Mouse (Mus musculus): Measurements from ENCODE around the gene Rgs8.

DNA sequence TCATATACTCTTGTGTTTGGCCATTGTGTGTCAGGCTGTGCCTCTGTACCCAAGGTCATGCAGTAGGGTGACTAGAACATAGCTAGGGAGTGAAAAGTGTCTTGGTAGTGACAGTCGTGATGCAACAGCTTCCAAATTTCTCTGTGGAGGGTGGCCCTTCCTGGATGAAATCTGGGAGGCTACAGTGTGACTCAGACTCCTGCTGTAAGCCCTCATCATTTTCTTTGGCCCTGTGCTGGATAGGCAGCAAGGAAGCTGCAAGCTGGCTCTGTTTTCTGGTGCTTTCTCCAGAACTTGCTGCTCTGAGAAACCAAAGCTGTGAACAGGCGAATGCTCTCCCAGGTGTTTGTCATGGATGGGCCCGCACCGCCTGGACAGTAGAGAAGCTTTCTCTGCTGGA lies 43.7 kb downstream of the Rgs8 start:
- no peak for TF ChIP-seq CTCF (conservative IDR thresholded peaks at IDR 0.05; ENCODE audit: insufficient read depth, insufficient read length, low read depth, low read length)
- TF ChIP-seq POLR2A (IDR thresholded peaks at IDR 0.05; ENCODE audit: low read depth, low read length) = no peak
